Mouse (Mus musculus) kidney, embryonic 16.5 days (tissue): ENCODE results near the gene Olfr965. TPM values are rescaled to one million over a fixed set of nuclear protein-coding genes. Genes with fewer than 3 reads are reported as not detected.

Experiments
- ATAC-seq: fragments of 200-750 bp; cut with Nextera tagmentation; 2 replicates; pipeline ENCODE4 v1.8.0; 2017; ENCODE audit warnings: moderate TSS enrichment; ENCODE audit not compliant: low FRiP score, low TSS enrichment
- H3K27ac ChIP-seq: fragments of 300-500 bp; sonication (generic); 2 replicates; pipeline ENCODE4 v1.5.1; 2014; ENCODE audit warnings: low read length
- H3K27me3 ChIP-seq: fragments of 300-500 bp; sonication (generic); 2 replicates; pipeline ENCODE4 v1.6.1; 2014; ENCODE audit warnings: low read length, control low read depth, mixed read lengths; ENCODE audit not compliant: insufficient read depth
- H3K36me3 ChIP-seq: fragments of 300-500 bp; sonication (generic); 2 replicates; pipeline ENCODE4 v1.6.1; 2014; ENCODE audit warnings: low read length, control low read depth, mixed read lengths; ENCODE audit not compliant: insufficient read depth
- H3K4me1 ChIP-seq: fragments of 300-500 bp; sonication (generic); 2 replicates; pipeline ENCODE4 v1.6.1; 2014; ENCODE audit warnings: low read length, control low read depth, mixed read lengths; ENCODE audit not compliant: insufficient read depth
- H3K4me2 ChIP-seq: fragments of 300-500 bp; sonication (generic); replicated peaks from 2 replicates; pipeline ENCODE4 v1.6.1; 2014; ENCODE audit warnings: low read depth, low read length
- H3K4me3 ChIP-seq: fragments of 300-500 bp; sonication (generic); 2 replicates; pipeline ENCODE4 v1.5.1; 2014; ENCODE audit warnings: mild to moderate bottlenecking, low read length
- H3K9ac ChIP-seq: fragments of 300-500 bp; sonication (generic); replicated peaks from 2 replicates; pipeline ENCODE4 v1.6.1; 2014; ENCODE audit warnings: low read length
- H3K9me3 ChIP-seq: fragments of 300-500 bp; sonication (generic); 2 replicates; pipeline ENCODE4 v1.6.1; 2016; ENCODE audit warnings: low read length, control low read depth
- WGBS: fragments of 180-500 bp; shearing (Covaris S2); extraction: QIAGEN DNeasy Blood & Tissue Kit; methylation state at CpG from one replicate; pipeline ENCODE4 v1.1.7; 2014; 5-methylcytosine and 5-hydroxymethylcytosine counted together
- polyA plus RNA-seq: library from polyadenylated mRNA; unstranded; fragments of >200 nt; fragmentation: Nextera tagmentation; extraction: Ambion mirVana; gene quantifications from 2 replicates; pipeline ENCODE4 v1.2.1, GENCODE M21; 2015

The Olfr965 gene
- polyA plus RNA-seq, 1 experiment from 2014 or later = not detected

GRCm38 (mm10) chr9:39740741-39741140 is 29.6 kb downstream of the Olfr965 start:
- 77% methylated on average over 1 of the region's 1 CpGs for WGBS
- no peaks in the 10 kb centered on the region for H3K4me1 ChIP-seq
- no peaks in the 10 kb centered on the region for H3K9me3 ChIP-seq
- H3K4me2 ChIP-seq = no peak overlapping the region
- no peak overlapping the region for H3K4me3 ChIP-seq
- no peaks in the 10 kb centered on the region for H3K36me3 ChIP-seq
- no peak overlapping the region for H3K27ac ChIP-seq
- no peak overlapping the region for H3K9ac ChIP-seq
- H3K27me3 ChIP-seq = no peaks in the 10 kb centered on the region
- no peak for ATAC-seq

GRCm38 (mm10) chr9:39745949-39746348 is 34.8 kb downstream of the Olfr965 start, which contains the start of gene Olfr967:
Olfr967 (plus strand) TSS chr9:39746249.
- Histone ChIP-seq H3K4me2 (no peak within 1 kb of the TSS), H3K36me3 (no peaks in the 10 kb centered on the region), H3K27me3 (no peaks in the 10 kb centered on the region), H3K27ac (no peak within 1 kb of the TSS), H3K9me3 (no peaks in the 10 kb centered on the region), H3K4me3 (no peak within 1 kb of the TSS), H3K4me1 (no peaks in the 10 kb centered on the region), H3K9ac (no peak within 1 kb of the TSS)
- no peak for ATAC-seq

GRCm38 (mm10) chr9:39746428-39746827 is 35.3 kb downstream of the Olfr965 start:
- Histone ChIP-seq H3K4me2 (no peak overlapping the region), H3K27ac (no peak overlapping the region), H3K9ac (no peak overlapping the region), H3K36me3 (no peaks in the 10 kb centered on the region), H3K4me3 (no peak overlapping the region), H3K9me3 (no peaks in the 10 kb centered on the region), H3K4me1 (no peaks in the 10 kb centered on the region), H3K27me3 (no peaks in the 10 kb centered on the region)
- no peak for ATAC-seq
- 85% methylated on average over 1 of the region's 1 CpGs for WGBS

Other genes with a start within 250 kb of the Olfr965 start
- gene Olfr955, start 239.4 kb upstream of the Olfr965 start, polyA plus RNA-seq = not detected in 2 replicates
- gene Olfr44, start 217.4 kb upstream of the Olfr965 start, polyA plus RNA-seq = not detected in 2 replicates
- not detected in 2 replicates for gene Olfr957, start 195.5 kb upstream of the Olfr965 start, polyA plus RNA-seq
- not detected in 2 replicates for gene Olfr958, start 157.3 kb upstream of the Olfr965 start, polyA plus RNA-seq
- gene Olfr959, start 135.8 kb upstream of the Olfr965 start, polyA plus RNA-seq = not detected in 2 replicates
- 15.5 and 16.2 TPM in 2 replicates for gene AW551984, start 107.0 kb upstream of the Olfr965 start, polyA plus RNA-seq
- gene Olfr148, start 100.7 kb upstream of the Olfr965 start, polyA plus RNA-seq = not detected in 2 replicates
- gene Olfr960, start 90.0 kb upstream of the Olfr965 start, polyA plus RNA-seq = not detected in 2 replicates
- gene Olfr961, start 66.3 kb upstream of the Olfr965 start, polyA plus RNA-seq = not detected in 2 replicates
- not detected in 2 replicates for gene Olfr963, start 44.1 kb upstream of the Olfr965 start, polyA plus RNA-seq
- not detected in 2 replicates for gene Olfr149, start 4.2 kb upstream of the Olfr965 start, polyA plus RNA-seq
- not detected in 2 replicates for gene Olfr150, start 19.6 kb downstream of the Olfr965 start, polyA plus RNA-seq
- gene Olfr967, start 34.9 kb downstream of the Olfr965 start, polyA plus RNA-seq = not detected in 2 replicates
- not detected in 2 replicates for gene Olfr968, start 71.9 kb downstream of the Olfr965 start, polyA plus RNA-seq
- not detected in 2 replicates for gene Olfr969, start 79.6 kb downstream of the Olfr965 start, polyA plus RNA-seq
- gene Olfr970, start 97.5 kb downstream of the Olfr965 start, polyA plus RNA-seq = not detected in 2 replicates
- gene Olfr971, start 125.5 kb downstream of the Olfr965 start, polyA plus RNA-seq = not detected in 2 replicates
- gene Olfr972, start 155.1 kb downstream of the Olfr965 start, polyA plus RNA-seq = not detected in 2 replicates
- gene Olfr229, start 196.0 kb downstream of the Olfr965 start, polyA plus RNA-seq = not detected in 2 replicates
- not detected in 2 replicates for gene Olfr974, start 226.1 kb downstream of the Olfr965 start, polyA plus RNA-seq
- not detected in 2 replicates for gene Olfr975, start 240.7 kb downstream of the Olfr965 start, polyA plus RNA-seq
- not detected in 2 replicates for gene Olfr976, start 249.8 kb downstream of the Olfr965 start, polyA plus RNA-seq